Mouse (Mus musculus) liver, embryonic 13.5 days (tissue): ENCODE results near the gene Slc44a4. TPM values are rescaled to one million over a fixed set of nuclear protein-coding genes. Genes with fewer than 3 reads are reported as not detected.
"Not testable (repeated sequence)": the region's sequence is repeated elsewhere in the genome, so short reads cannot be mapped to it uniquely, and the experiment has no call there.

Experiments
- ATAC-seq: fragments of 200-750 bp; cut with Nextera tagmentation; 2 replicates; pipeline ENCODE4 v1.8.0; 2017; ENCODE audit warnings: low read depth, mild to moderate bottlenecking, moderate number of reproducible peaks, moderate library complexity
- DNase-seq: peaks from one replicate; pipeline ENCODE4 v3.0.0; 2022
- H3K27ac ChIP-seq: fragments of 300-500 bp; sonication (generic); 2 replicates; pipeline ENCODE4 v1.5.1; 2015; ENCODE audit warnings: moderate library complexity, mild to moderate bottlenecking, inconsistent platforms
- H3K27me3 ChIP-seq: fragments of 300-500 bp; sonication (generic); 2 replicates; pipeline ENCODE4 v1.6.1; 2015; ENCODE audit warnings: mild to moderate bottlenecking, inconsistent platforms
- H3K36me3 ChIP-seq: fragments of 300-500 bp; sonication (generic); 2 replicates; pipeline ENCODE4 v1.6.1; 2015; ENCODE audit warnings: mild to moderate bottlenecking, inconsistent platforms
- H3K4me1 ChIP-seq: fragments of 300-500 bp; sonication (generic); replicated peaks from 2 replicates; pipeline ENCODE4 v1.6.1; 2015; ENCODE audit warnings: inconsistent platforms
- H3K4me2 ChIP-seq: fragments of 300-500 bp; sonication (generic); 2 replicates; pipeline ENCODE4 v1.6.1; 2015; ENCODE audit warnings: inconsistent platforms, mild to moderate bottlenecking, moderate library complexity
- H3K4me3 ChIP-seq: fragments of 300-500 bp; sonication (generic); replicated peaks from 2 replicates; pipeline ENCODE4 v1.5.1; 2015; ENCODE audit warnings: mild to moderate bottlenecking, inconsistent platforms
- H3K9ac ChIP-seq: fragments of 300-500 bp; sonication (generic); 2 replicates; pipeline ENCODE4 v1.6.1; 2015; ENCODE audit warnings: mild to moderate bottlenecking, inconsistent platforms
- H3K9me3 ChIP-seq: fragments of 300-500 bp; sonication (generic); replicated peaks from 2 replicates; pipeline ENCODE4 v1.6.1; 2016; ENCODE audit warnings: inconsistent platforms
- WGBS: fragments of 180-500 bp; shearing (Covaris S2); methylation state at CpG from one replicate; pipeline ENCODE4 v1.1.7; 2015; ENCODE audit not compliant: insufficient replicate concordance; 5-methylcytosine and 5-hydroxymethylcytosine counted together
- polyA plus RNA-seq: library from polyadenylated mRNA; unstranded; fragments of >200 nt; fragmentation: Nextera tagmentation; extraction: Ambion mirVana; gene quantifications from 2 replicates; pipeline ENCODE4 v1.2.1, GENCODE M21; 2015

Slc44a4 gene
- polyA plus RNA-seq, 1 experiment from 2014 or later, result 1.5 TPM

- no peaks in the 10 kb centered on the region for H3K9me3 ChIP-seq
- no peak overlapping the region for H3K4me3 ChIP-seq
- 60% methylated on average over 3 of the region's 3 CpGs for WGBS
- H3K4me2 ChIP-seq, result no peak overlapping the region
- peaks cover 49% of the 10 kb centered on the region for H3K27me3 ChIP-seq
- no peak overlapping the region for H3K27ac ChIP-seq
- no peak overlapping the region for H3K9ac ChIP-seq
- H3K36me3 ChIP-seq, result peaks cover 6% of the 10 kb centered on the region
- H3K4me1 ChIP-seq, result peaks cover 33% of the 10 kb centered on the region
- DNase-seq (no peak), ATAC-seq (no peak)
Observed at GRCm38 (mm10) chr17:34955884-34956283, 41.6 kb downstream of the Slc44a4 start.

GRCm38 (mm10) chr17:34956340-34956739, 42.1 kb downstream of the Slc44a4 start:
- 29% methylated on average over 1 of the region's 1 CpGs for WGBS
- Histone ChIP-seq H3K4me1 (peaks cover 28% of the 10 kb centered on the region), H3K36me3 (peaks cover 2% of the 10 kb centered on the region), H3K4me3 (no peak overlapping the region), H3K27me3 (peaks cover 52% of the 10 kb centered on the region), H3K9ac (no peak overlapping the region), H3K9me3 (no peaks in the 10 kb centered on the region), H3K4me2 (no peak overlapping the region), H3K27ac (no peak overlapping the region)
- DNase-seq (no peak), ATAC-seq (no peak)

- Histone ChIP-seq H3K27me3 (peaks cover 60% of the 10 kb centered on the region), H3K4me1 (peaks cover 22% of the 10 kb centered on the region)
- H3K9ac ChIP-seq, H3K9me3 ChIP-seq, H3K36me3 ChIP-seq, H3K4me3 ChIP-seq, ATAC-seq, H3K27ac ChIP-seq, DNase-seq, H3K4me2 ChIP-seq: not testable (repeated sequence)
- 20% methylated on average over 29 of the region's 40 CpGs for WGBS
Observed at GRCm38 (mm10) chr17:34957291-34957690, 43.0 kb downstream of the Slc44a4 start.

GRCm38 (mm10) chr17:34957966-34958365, 43.7 kb downstream of the Slc44a4 start:
- not testable (repeated sequence) for H3K9ac ChIP-seq, ATAC-seq, H3K4me2 ChIP-seq, H3K36me3 ChIP-seq, H3K9me3 ChIP-seq, H3K27ac ChIP-seq, DNase-seq, H3K4me3 ChIP-seq
- Histone ChIP-seq H3K4me1 (peaks cover 21% of the 10 kb centered on the region), H3K27me3 (peaks cover 63% of the 10 kb centered on the region)
- WGBS, result 21% methylated on average over 26 of the region's 40 CpGs

- H3K9ac ChIP-seq, H3K9me3 ChIP-seq, H3K36me3 ChIP-seq, ATAC-seq, DNase-seq, H3K27ac ChIP-seq: not testable (repeated sequence)
- H3K4me3 ChIP-seq, result peak overlapping the region; percentile 58
- peaks cover 15% of the 10 kb centered on the region for H3K4me1 ChIP-seq
- peak overlapping the region; percentile 85 for H3K4me2 ChIP-seq
- WGBS, result 3% methylated on average over 33 of the region's 47 CpGs
- peaks cover 71% of the 10 kb centered on the region for H3K27me3 ChIP-seq
Observed at GRCm38 (mm10) chr17:34958734-34959129, 44.5 kb downstream of the Slc44a4 start.

- Histone ChIP-seq H3K4me3 (peak within 1 kb of the TSS; percentile 58), H3K9ac (peak within 1 kb of the TSS; percentile 72), H3K27me3 (peaks cover 74% of the 10 kb centered on the region), H3K4me2 (peak within 1 kb of the TSS; percentile 85), H3K4me1 (peaks cover 15% of the 10 kb centered on the region), H3K27ac (peak within 1 kb of the TSS; percentile 79)
- H3K36me3 ChIP-seq, H3K9me3 ChIP-seq: not testable (repeated sequence)
- WGBS, result under 1% methylated on average over 32 of the region's 32 CpGs
- ATAC-seq (peak; percentile 88), DNase-seq (peak; percentile 81)
Observed at GRCm38 (mm10) chr17:34959130-34959778, 45.0 kb downstream of the Slc44a4 start, which contains the start of gene Hspa1b. Gene Hspa1b, minus strand, starts transcription at chr17:34959238.

GRCm38 (mm10) chr17:34959881-34960515, 45.7 kb downstream of the Slc44a4 start:
- Histone ChIP-seq H3K4me1 (peaks cover 15% of the 10 kb centered on the region), H3K4me3 (peak overlapping the region; percentile 58), H3K27ac (peak overlapping the region; percentile 79), H3K36me3 (no peaks in the 10 kb centered on the region), H3K9me3 (no peaks in the 10 kb centered on the region), H3K4me2 (peak overlapping the region; percentile 85), H3K9ac (peak overlapping the region; percentile 72), H3K27me3 (peaks cover 77% of the 10 kb centered on the region)
- ATAC-seq, result peak; percentile 41; the same call in 1 of the 2 replicates
- DNase-seq, result peak; percentile 51
- WGBS, result 6% methylated on average over 12 of the region's 12 CpGs

- Histone ChIP-seq H3K27ac (no peak overlapping the region), H3K27me3 (peaks cover 77% of the 10 kb centered on the region), H3K9me3 (no peaks in the 10 kb centered on the region), H3K9ac (no peak overlapping the region), H3K36me3 (no peaks in the 10 kb centered on the region), H3K4me3 (no peak overlapping the region; the same call in 1 of the 2 replicates), H3K4me2 (no peak overlapping the region), H3K4me1 (peaks cover 19% of the 10 kb centered on the region)
- DNase-seq, result no peak
- ATAC-seq, result no peak
Observed at GRCm38 (mm10) chr17:34960702-34961493, 46.6 kb downstream of the Slc44a4 start.

GRCm38 (mm10) chr17:34962125-34962524, 47.9 kb downstream of the Slc44a4 start:
- H3K27me3 ChIP-seq, result peaks cover 74% of the 10 kb centered on the region
- DNase-seq, result no peak
- H3K4me1 ChIP-seq, result peaks cover 20% of the 10 kb centered on the region
- no peak overlapping the region for H3K27ac ChIP-seq
- no peak for ATAC-seq
- H3K4me3 ChIP-seq, result no peak overlapping the region
- H3K9me3 ChIP-seq, result no peaks in the 10 kb centered on the region
- H3K9ac ChIP-seq, result no peak overlapping the region
- H3K36me3 ChIP-seq, result no peaks in the 10 kb centered on the region
- WGBS, result 20% methylated on average over 3 of the region's 3 CpGs
- H3K4me2 ChIP-seq, result no peak overlapping the region

- no peak overlapping the region for H3K4me3 ChIP-seq
- H3K4me2 ChIP-seq, result no peak overlapping the region
- H3K9ac ChIP-seq, result no peak overlapping the region
- WGBS, result 34% methylated on average over 1 of the region's 1 CpGs
- ATAC-seq (no peak), DNase-seq (no peak)
- H3K27me3 ChIP-seq, result peaks cover 76% of the 10 kb centered on the region
- H3K4me1 ChIP-seq, result peaks cover 20% of the 10 kb centered on the region
- H3K9me3 ChIP-seq, result no peaks in the 10 kb centered on the region
- H3K27ac ChIP-seq, result no peak overlapping the region
- no peaks in the 10 kb centered on the region for H3K36me3 ChIP-seq
Observed at GRCm38 (mm10) chr17:34962841-34963240, 48.6 kb downstream of the Slc44a4 start.

GRCm38 (mm10) chr17:34964640-34965049, 50.4 kb downstream of the Slc44a4 start:
- ATAC-seq, result no peak
- no peaks in the 10 kb centered on the region for H3K36me3 ChIP-seq
- no peak overlapping the region for H3K4me2 ChIP-seq
- 27% methylated on average over 1 of the region's 1 CpGs for WGBS
- no peak overlapping the region for H3K9ac ChIP-seq
- H3K4me1 ChIP-seq, result peaks cover 16% of the 10 kb centered on the region
- DNase-seq, result no peak
- no peaks in the 10 kb centered on the region for H3K9me3 ChIP-seq
- H3K27me3 ChIP-seq, result peaks cover 82% of the 10 kb centered on the region
- no peak overlapping the region for H3K4me3 ChIP-seq
- H3K27ac ChIP-seq, result no peak overlapping the region
